Mouse (Mus musculus): ENCODE data around the gene Pcdh15.

The Pcdh15 gene

DNA sequence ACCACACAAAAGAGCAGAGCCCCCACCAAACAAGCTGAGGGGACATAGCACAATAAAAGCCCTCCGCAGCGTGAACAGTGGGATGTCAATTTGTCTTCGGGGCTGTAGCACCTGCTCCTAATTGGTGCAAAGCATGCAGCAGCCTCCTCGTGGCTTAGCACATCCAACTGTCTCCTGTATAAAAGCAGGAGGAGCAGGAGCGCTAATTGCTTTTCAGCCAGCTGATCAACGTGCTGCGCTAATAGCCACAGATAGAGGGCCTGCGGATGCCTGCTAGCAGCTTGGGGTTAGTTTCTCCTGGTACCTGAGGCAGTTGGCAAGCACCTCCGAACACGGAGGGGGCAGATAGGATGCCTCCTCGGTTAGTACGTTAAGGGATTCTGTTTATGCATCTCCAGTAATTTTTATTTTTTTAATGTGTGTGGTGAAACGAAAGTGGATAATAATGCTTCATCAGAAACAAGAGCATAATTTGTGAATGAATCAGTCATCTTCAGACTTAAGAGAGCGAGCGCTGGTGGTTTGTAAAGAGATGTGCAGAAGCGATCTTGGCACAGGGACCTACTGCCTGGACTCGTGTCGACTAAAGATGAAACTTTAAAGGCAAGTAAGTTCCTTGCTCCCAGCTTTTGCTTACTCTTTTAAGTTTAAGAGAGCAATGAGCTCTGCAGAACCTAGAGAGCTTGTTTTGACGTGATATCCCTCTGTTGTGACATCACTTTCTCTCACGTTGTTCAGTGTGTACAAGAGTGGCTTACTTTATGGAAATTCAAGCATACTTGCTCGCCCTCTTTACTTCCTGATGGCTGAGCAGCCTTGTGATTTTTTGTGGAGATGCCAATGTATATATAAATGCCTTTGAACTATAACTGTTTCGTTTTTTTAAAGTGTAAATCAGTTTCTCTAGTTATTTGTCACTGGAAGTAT, 722.8 kb downstream of the Pcdh15 start:
- no peak for DNase-seq (ENCODE audit: low read depth)

GRCm38 (mm10) chr10:73823214-73823613, 724.1 kb downstream of the Pcdh15 start:
- no peak for DNase-seq (ENCODE audit: low read depth)

DNA sequence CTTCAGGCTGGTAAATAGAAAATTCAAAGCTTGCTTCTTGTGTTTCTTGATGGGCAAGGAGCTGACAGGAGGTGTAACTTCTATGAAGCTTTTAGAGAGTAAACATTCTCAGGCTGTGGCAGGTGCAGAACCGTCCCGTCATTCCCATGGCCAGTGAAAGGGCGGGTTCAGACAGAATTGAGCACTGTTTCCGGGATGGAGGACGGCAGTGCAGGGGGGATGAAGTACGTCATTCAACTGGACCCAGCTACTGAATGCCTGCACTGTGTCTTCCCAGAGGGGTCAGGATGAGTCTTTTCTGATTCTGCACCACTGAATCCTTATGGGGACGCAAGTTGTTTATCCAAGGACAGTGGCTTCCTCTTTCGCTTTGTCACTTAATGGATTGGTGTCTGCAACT, 727.2 kb downstream of the Pcdh15 start:
- DNase-seq (ENCODE audit: low read depth) = no peak

- DNase-seq (ENCODE audit: low read depth) = no peak
Observed at GRCm38 (mm10) chr10:73828781-73829180, 729.6 kb downstream of the Pcdh15 start.

- DNase-seq (ENCODE audit: low read depth) = no peak
Observed at GRCm38 (mm10) chr10:73844998-73845397, 745.9 kb downstream of the Pcdh15 start.

DNA sequence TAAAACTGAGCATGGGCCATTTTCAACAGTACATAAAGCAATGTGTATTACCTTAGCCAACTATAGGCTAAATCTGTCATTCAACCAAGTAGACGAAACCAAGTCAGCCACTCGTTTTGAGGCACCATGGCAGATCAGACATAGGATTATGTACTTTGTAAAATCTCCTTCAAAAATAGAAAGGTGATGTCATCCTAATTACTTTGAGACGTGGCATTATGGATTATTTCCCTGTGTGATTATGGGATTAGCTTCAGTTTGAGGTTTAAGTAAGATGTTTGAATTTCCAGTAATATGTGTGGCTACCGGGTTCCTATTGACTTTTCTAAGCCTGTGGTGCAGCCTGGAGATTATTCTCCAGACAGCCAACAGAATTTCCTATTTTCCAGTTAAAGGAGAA, 763.0 kb downstream of the Pcdh15 start:
- no peak for DNase-seq (ENCODE audit: low read depth)

DNA sequence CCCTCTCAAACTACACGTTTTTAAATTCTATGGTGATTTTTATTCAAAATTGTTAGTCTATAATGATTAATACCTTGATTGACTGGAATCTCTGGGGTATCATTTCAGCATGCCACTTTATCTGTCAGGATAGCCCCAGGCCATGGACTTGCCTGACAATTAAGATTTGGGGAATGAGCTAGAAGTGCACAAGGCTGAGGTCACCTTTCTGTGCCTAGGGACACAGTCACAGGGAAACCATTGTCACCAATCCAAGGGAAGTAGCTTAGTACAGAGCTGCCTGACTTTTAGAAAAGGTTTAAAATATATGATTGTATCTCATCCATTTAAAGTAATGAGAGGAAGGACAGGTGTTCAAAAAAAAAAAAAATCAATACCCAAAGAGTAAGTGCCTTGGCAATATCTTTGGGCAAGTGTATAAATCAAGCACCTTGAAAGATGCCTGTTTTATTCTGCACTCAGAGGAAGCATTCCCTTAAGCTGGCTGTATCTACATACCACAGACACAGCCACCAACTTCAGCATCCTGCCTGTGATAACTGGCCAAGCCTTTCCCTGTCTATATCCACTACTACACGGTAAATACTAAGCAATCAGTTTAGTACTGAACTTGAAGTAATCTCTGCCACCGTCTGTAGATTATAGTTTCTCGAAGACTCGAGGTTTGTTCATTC, 779.0 kb downstream of the Pcdh15 start:
- no peak for DNase-seq (ENCODE audit: low read depth)

DNA sequence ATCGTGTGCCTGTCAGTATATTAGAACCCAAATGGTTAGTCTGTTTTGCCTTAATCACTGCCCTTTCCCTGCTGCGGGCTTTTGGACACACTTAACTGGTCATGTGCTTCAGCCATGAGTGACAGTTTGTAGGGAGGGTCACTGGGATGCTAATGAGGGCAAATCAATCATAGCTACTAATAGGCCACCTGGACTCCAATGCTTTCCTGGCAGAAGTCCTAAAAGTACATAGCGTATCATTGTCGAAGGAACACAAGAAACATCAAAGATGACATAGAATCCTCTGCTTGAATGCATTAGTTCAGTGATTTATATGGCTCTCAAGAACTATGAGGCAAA, 779.6 kb downstream of the Pcdh15 start:
- DNase-seq (ENCODE audit: low read depth) = no peak

- DNase-seq (ENCODE audit: low read depth) = no peak
Observed at GRCm38 (mm10) chr10:73887771-73888170, 788.6 kb downstream of the Pcdh15 start.

- no peak for DNase-seq (ENCODE audit: low read depth)
Observed at GRCm38 (mm10) chr10:73892251-73892650, 793.1 kb downstream of the Pcdh15 start.

DNA sequence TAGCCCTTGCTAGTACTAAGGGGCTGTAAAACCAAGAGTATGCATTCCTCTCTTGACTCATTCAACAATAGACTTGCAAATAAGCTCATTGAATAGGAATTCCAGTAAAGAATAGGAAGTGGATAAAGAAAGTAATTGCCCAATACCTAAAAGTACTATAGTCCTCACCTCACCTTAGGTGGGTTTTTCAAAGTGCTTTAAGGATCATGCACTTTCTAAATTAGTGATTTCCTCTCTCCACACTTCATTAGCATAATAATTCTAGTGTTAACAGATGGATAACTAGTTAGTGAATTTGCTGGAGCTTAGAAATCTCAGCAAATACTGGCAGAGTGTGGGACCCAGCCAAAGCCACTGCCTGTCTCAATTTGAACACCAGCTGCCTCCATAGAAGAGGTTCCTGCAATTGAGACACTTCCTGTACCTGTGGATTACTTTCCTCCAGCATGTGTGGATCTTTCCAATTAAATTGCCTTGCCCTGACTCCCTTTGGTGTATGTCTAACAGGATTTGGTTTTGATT, 797.0 kb downstream of the Pcdh15 start:
- DNase-seq (ENCODE audit: low read depth) = no peak

DNA sequence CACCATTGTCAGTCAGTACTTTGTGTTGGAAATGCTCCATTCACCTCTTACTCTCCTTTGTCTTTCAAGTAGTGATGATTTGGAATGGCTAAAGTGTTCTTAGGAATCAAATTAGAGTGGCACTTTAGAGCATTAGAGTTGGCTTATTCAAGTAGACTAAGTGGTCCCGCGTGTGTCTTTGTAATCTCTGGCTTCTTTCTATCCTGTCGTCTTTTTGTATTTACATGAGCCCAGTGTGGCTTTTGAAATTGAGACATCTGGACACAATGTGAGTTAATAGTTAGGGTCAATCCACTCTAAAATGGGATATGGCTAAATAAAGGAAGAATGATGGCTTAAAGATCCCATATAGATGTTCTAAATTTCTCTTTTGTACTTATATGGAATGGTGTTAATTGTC, 800.0 kb downstream of the Pcdh15 start:
- DNase-seq (ENCODE audit: low read depth) = no peak

GRCm38 (mm10) chr10:73907626-73908025, 808.5 kb downstream of the Pcdh15 start:
- DNase-seq (ENCODE audit: low read depth) = no peak

DNA sequence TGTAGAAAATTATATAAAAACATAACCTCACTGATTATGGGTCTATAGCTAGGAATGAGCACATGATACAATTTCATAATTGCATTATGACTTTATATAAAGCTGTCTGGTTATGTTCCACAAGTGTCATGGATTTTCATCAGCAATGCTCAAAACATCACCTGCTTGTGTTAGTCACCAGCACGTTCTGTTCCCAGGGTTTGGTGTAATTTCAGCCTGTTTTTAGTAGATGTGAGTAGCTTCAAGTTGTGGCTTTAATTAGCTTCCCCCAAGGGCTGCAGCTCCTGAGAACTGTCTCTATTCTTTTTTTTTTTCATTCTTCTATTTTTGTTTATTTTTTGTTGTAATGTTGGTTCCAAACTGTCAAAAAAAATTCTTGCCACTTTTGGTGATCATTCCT, 809.4 kb downstream of the Pcdh15 start:
- no peak for DNase-seq (ENCODE audit: low read depth)

GRCm38 (mm10) chr10:73915170-73915569, 816.0 kb downstream of the Pcdh15 start:
- DNase-seq (ENCODE audit: low read depth) = no peak

DNA sequence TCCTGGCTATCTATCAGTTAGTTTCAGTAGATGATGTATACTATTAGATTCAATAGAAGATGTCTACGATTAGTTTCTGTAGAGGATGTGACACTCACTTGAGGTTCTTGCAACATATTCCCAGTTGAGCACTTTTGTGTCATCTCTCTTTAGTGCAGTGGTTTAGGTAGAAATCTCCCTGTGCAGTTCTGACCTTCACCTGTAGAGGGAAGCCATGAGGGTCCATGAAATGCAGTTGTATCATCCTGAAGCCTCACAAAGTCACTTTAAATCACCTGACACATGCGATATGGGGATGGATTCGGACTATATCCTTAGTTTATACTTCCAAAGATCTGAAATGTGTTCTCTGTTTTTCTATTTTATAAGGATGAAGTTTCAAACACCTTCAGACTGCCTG, 822.4 kb downstream of the Pcdh15 start:
- no peak for DNase-seq (ENCODE audit: low read depth)

DNA sequence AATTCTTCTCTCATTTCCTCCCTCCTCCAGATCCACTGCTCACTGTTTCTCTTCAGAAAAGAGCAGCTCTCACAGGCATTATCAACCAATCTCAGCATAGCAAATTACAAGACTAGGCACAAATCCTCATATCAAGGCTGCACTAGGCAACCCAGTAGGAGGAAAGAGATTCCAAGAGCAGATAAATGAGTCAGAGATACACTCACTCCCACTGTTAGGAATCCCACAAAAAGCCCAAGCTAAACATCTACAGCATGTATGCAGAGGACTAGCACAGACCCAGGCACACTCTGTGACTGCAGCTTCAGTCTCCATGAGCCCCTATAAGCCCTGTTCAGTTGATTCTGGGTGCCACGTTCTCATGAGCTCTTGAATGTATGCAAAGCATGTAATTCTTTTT, 829.5 kb downstream of the Pcdh15 start:
- no peak for DNase-seq (ENCODE audit: low read depth)

DNA sequence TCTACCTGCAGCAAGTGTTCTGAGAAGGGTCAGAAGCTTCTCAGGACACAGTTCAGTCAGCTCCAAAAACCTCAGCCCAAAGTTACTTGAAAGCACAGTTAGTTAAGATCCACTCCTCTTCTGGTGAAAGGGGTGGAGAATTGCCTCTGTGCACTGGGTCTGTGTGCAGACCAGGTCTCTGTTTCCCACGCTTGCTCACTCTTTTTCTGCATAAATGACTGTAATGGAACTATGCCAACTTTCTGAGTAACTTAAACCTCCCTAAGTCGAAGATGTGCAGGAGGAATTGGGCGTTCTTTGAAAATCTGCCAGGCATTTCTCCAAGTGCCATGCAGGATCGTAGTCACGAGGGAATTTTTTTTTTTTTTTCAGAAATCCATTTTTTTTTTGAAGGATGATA, 830.6 kb downstream of the Pcdh15 start:
- no peak for DNase-seq (ENCODE audit: low read depth)

DNA sequence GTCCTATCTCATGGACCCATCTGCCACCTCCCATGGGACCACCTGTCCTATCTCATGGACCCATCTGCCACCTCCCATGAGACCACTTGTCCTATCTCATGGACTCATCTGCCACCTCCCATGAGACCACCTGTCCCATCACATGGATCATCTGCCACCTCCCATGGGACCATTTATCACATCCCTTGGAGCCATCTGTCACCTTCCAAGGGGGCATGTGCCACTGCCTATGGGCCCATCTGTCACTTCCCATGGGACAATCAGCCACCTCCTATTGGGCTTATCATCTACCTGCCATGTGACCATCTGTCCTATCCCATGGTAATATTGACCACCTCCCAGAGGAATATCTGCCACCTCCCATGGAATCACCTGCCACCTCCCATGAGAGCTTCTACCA, 832.0 kb downstream of the Pcdh15 start:
- no peak for DNase-seq (ENCODE audit: low read depth)

DNA sequence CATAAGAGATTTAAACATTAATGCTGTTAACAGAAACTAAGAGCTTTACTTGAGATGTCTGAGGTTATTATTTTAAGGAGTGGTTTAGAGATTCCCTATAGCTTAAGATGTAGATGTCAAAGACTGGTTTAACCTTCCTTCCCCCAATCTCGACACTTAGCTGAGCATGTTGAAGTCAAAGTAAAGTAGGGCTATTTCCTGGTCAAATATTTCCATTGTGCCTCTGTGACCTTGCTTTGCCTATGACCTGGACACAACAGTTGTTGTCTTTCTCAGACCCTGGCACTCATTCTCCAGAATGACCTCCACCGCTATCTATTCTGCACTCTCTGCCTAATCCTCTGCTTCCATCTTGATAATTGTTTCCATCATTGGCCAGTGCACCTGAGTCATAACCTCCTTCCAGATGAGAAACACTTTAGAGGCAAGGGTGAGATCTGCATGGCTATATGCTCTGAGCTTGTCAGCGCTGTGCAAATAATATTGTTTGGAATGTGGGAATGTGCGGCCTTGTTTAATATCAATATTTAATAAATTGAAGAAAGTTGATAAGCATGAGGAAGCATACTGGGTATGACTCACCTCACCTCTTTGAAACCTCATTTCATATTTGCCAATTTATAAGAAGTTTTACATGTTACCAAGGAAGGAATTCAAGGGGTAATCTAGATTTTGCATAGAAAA, 833.0 kb downstream of the Pcdh15 start:
- no peak for DNase-seq (ENCODE audit: low read depth)

DNA sequence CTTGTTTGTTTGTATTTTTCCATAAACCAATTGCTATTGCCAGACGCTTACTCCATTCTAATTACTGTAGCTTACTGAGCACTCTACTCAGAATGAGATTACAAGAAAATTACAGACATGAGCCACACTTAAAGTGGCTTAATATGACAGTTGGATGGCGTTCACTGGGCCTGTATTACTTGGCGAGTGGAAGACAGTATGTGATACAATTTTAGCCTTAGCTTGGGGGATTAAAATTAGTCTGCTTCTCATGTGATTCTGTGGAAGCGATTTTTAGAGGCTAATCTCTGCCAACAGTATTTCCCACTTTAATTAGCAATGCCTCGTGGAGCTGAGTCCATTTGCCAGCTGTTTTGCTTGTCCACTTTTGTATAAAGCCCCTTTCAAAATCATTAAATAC, 837.0 kb downstream of the Pcdh15 start:
- no peak for DNase-seq (ENCODE audit: low read depth)

GRCm38 (mm10) chr10:73938989-73939388, 839.8 kb downstream of the Pcdh15 start:
- DNase-seq (ENCODE audit: low read depth) = no peak

- DNase-seq (ENCODE audit: low read depth) = no peak
Observed at GRCm38 (mm10) chr10:73947799-73948198, 848.7 kb downstream of the Pcdh15 start.

Measured in induced T-regulatory cell, adult 2 months (primary cell).